Mouse (Mus musculus): Measurements from ENCODE around the gene Ugt1a6a. TPM values are rescaled to one million over a fixed set of nuclear protein-coding genes. Genes with fewer than 3 reads are reported as not detected.

Gene Ugt1a6a
- polyA plus RNA-seq, 1 experiment from 2014 or later = not detected

GRCm38 (mm10) chr1:88264237-88264868, 129.7 kb downstream of the Ugt1a6a start:
- no peak for DNase-seq (ENCODE audit: low spot score)
- Histone ChIP-seq H3K27ac (ENCODE audit: low read depth, low read length) (no peak overlapping the region), H3K4me2 (ENCODE audit: low read depth) (no peak overlapping the region), H3K4me3 (ENCODE audit: low read depth, low read length) (no peak overlapping the region), H3K36me3 (ENCODE audit: control insufficient read depth, insufficient read depth, low read length) (peaks cover 87% of the 10 kb centered on the region), H3K9ac (ENCODE audit: low read length) (no peak overlapping the region), H3K4me1 (ENCODE audit: control insufficient read depth, insufficient read depth, low read length) (no peaks in the 10 kb centered on the region), H3K9me3 (ENCODE audit: control insufficient read depth, low read length) (peaks cover 55% of the 10 kb centered on the region), H3K27me3 (ENCODE audit: control insufficient read depth, insufficient read depth, low read length) (no peaks in the 10 kb centered on the region)
- WGBS = 92% methylated on average over 7 of the region's 7 CpGs
- ATAC-seq (ENCODE audit: insufficient read depth, low FRiP score, low TSS enrichment) = no peak

GRCm38 (mm10) chr1:88264869-88265240, 130.2 kb downstream of the Ugt1a6a start:
- Histone ChIP-seq H3K36me3 (ENCODE audit: control insufficient read depth, insufficient read depth, low read length) (peaks cover 89% of the 10 kb centered on the region), H3K27me3 (ENCODE audit: control insufficient read depth, insufficient read depth, low read length) (no peaks in the 10 kb centered on the region), H3K4me3 (ENCODE audit: low read depth, low read length) (no peak overlapping the region), H3K27ac (ENCODE audit: low read depth, low read length) (no peak overlapping the region), H3K4me2 (ENCODE audit: low read depth) (no peak overlapping the region), H3K9me3 (ENCODE audit: control insufficient read depth, low read length) (peaks cover 50% of the 10 kb centered on the region), H3K9ac (ENCODE audit: low read length) (no peak overlapping the region), H3K4me1 (ENCODE audit: control insufficient read depth, insufficient read depth, low read length) (no peaks in the 10 kb centered on the region)
- DNase-seq (ENCODE audit: low spot score) = no peak
- no peak for ATAC-seq (ENCODE audit: insufficient read depth, low FRiP score, low TSS enrichment)
- 81% methylated on average over 4 of the region's 4 CpGs for WGBS

DNA sequence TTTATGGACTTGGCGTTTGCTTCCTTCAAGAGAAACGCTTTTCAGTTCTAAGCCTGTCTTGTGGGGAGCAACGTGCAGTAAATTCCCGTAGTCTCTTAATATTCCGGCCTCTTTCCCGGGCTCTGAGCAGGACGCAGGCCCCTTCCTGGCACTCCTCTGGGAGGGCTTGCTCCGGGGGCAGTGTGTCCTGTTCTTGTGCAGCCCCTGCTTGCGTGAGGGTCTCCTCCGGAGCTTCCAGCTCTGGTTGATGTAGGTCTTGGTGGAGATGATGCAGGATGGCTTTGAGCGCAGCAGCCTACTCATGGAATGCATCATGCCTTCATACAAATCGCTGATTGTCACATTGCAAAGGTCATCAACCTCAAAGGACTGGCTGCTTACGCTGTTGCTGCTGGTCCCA, 131.5 kb downstream of the Ugt1a6a start:
- no peak for DNase-seq (ENCODE audit: low spot score)
- 89% methylated on average over 13 of the region's 13 CpGs for WGBS
- H3K36me3 ChIP-seq (ENCODE audit: control insufficient read depth, insufficient read depth, low read length) = peaks cover 86% of the 10 kb centered on the region
- no peaks in the 10 kb centered on the region for H3K4me1 ChIP-seq (ENCODE audit: control insufficient read depth, insufficient read depth, low read length)
- no peak for ATAC-seq (ENCODE audit: insufficient read depth, low FRiP score, low TSS enrichment)
- no peaks in the 10 kb centered on the region for H3K27me3 ChIP-seq (ENCODE audit: control insufficient read depth, insufficient read depth, low read length)
- H3K4me2 ChIP-seq (ENCODE audit: low read depth) = no peak overlapping the region
- H3K4me3 ChIP-seq (ENCODE audit: low read depth, low read length) = no peak overlapping the region
- H3K9me3 ChIP-seq (ENCODE audit: control insufficient read depth, low read length) = peaks cover 41% of the 10 kb centered on the region
- H3K27ac ChIP-seq (ENCODE audit: low read depth, low read length) = no peak overlapping the region
- no peak overlapping the region for H3K9ac ChIP-seq (ENCODE audit: low read length)

DNA sequence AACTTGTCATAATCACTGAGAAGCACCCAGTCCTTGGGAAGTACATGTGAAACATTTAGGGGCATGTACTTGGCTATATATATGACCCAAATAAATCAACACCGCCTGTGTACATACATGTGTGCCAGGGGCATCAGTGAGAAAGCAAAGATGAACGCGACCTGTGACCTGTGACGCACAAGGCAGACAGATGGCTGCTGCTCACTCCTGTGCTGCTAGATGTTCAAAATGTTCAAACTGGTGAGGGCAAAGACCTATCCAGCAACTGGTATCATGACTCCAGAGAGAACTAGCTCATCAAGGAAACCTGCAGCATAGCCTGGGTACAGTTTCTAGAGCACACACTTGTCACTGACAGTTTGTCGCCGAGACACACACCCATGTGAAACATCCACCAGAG, 132.9 kb downstream of the Ugt1a6a start:
- no peak overlapping the region for H3K9ac ChIP-seq (ENCODE audit: low read length)
- no peaks in the 10 kb centered on the region for H3K27me3 ChIP-seq (ENCODE audit: control insufficient read depth, insufficient read depth, low read length)
- no peak for ATAC-seq (ENCODE audit: insufficient read depth, low FRiP score, low TSS enrichment)
- peaks cover 84% of the 10 kb centered on the region for H3K36me3 ChIP-seq (ENCODE audit: control insufficient read depth, insufficient read depth, low read length)
- H3K9me3 ChIP-seq (ENCODE audit: control insufficient read depth, low read length) = peaks cover 34% of the 10 kb centered on the region
- no peak overlapping the region for H3K27ac ChIP-seq (ENCODE audit: low read depth, low read length)
- no peaks in the 10 kb centered on the region for H3K4me1 ChIP-seq (ENCODE audit: control insufficient read depth, insufficient read depth, low read length)
- no peak overlapping the region for H3K4me3 ChIP-seq (ENCODE audit: low read depth, low read length)
- 95% methylated on average over 6 of the region's 6 CpGs for WGBS
- no peak overlapping the region for H3K4me2 ChIP-seq (ENCODE audit: low read depth)
- DNase-seq (ENCODE audit: low spot score) = no peak

- Histone ChIP-seq H3K4me1 (ENCODE audit: control insufficient read depth, insufficient read depth, low read length) (no peaks in the 10 kb centered on the region), H3K36me3 (ENCODE audit: control insufficient read depth, insufficient read depth, low read length) (peaks cover 81% of the 10 kb centered on the region), H3K9me3 (ENCODE audit: control insufficient read depth, low read length) (peaks cover 34% of the 10 kb centered on the region), H3K4me3 (ENCODE audit: low read depth, low read length) (no peak overlapping the region), H3K9ac (ENCODE audit: low read length) (no peak overlapping the region), H3K27ac (ENCODE audit: low read depth, low read length) (no peak overlapping the region), H3K27me3 (ENCODE audit: control insufficient read depth, insufficient read depth, low read length) (no peaks in the 10 kb centered on the region), H3K4me2 (ENCODE audit: low read depth) (no peak overlapping the region)
- ATAC-seq (ENCODE audit: insufficient read depth, low FRiP score, low TSS enrichment) (no peak), DNase-seq (ENCODE audit: low spot score) (no peak)
- WGBS = 90% methylated on average over 6 of the region's 6 CpGs
These were observed 133.5 kb downstream of the Ugt1a6a start for GRCm38 (mm10) chr1:88268070-88268469.

Other genes with a start within 250 kb of the Ugt1a6a start
- 29.4 and 31.2 TPM in 2 replicates for gene Usp40, start 126.3 kb upstream of the Ugt1a6a start, polyA plus RNA-seq (2014; fragmentation: Nextera tagmentation; extraction: Ambion mirVana)
- not detected in 2 replicates for gene Ugt1a10, start 79.4 kb upstream of the Ugt1a6a start, polyA plus RNA-seq (2014; fragmentation: Nextera tagmentation; extraction: Ambion mirVana)
- not detected in 2 replicates for gene Ugt1a9, start 64.0 kb upstream of the Ugt1a6a start, polyA plus RNA-seq (2014; fragmentation: Nextera tagmentation; extraction: Ambion mirVana)
- gene Ugt1a8, start 47.0 kb upstream of the Ugt1a6a start, polyA plus RNA-seq (2014; fragmentation: Nextera tagmentation; extraction: Ambion mirVana) = not detected in 2 replicates
- 0.54 and 0.65 TPM in 2 replicates for gene Ugt1a7c, start 39.7 kb upstream of the Ugt1a6a start, polyA plus RNA-seq (2014; fragmentation: Nextera tagmentation; extraction: Ambion mirVana)
- not detected in 2 replicates for gene Ugt1a6b, start 31.6 kb upstream of the Ugt1a6a start, polyA plus RNA-seq (2014; fragmentation: Nextera tagmentation; extraction: Ambion mirVana)
- gene Ugt1a5, start 31.2 kb downstream of the Ugt1a6a start, polyA plus RNA-seq (2014; fragmentation: Nextera tagmentation; extraction: Ambion mirVana) = not detected in 2 replicates
- gene Ugt1a2, start 65.8 kb downstream of the Ugt1a6a start, polyA plus RNA-seq (2014; fragmentation: Nextera tagmentation; extraction: Ambion mirVana) = not detected in 2 replicates
- 13.6 and 14.8 TPM in 2 replicates for gene Dnajb3, start 71.0 kb downstream of the Ugt1a6a start, polyA plus RNA-seq (2014; fragmentation: Nextera tagmentation; extraction: Ambion mirVana)
- gene Ugt1a1, start 77.2 kb downstream of the Ugt1a6a start, polyA plus RNA-seq (2014; fragmentation: Nextera tagmentation; extraction: Ambion mirVana) = not detected in 2 replicates
- gene Mroh2a, start 92.2 kb downstream of the Ugt1a6a start, polyA plus RNA-seq (2014; fragmentation: Nextera tagmentation; extraction: Ambion mirVana) = 1.3 and 1.4 TPM in 2 replicates
- gene Hjurp, start 142.8 kb downstream of the Ugt1a6a start, polyA plus RNA-seq (2014; fragmentation: Nextera tagmentation; extraction: Ambion mirVana) = 136 and 141 TPM in 2 replicates
- gene Trpm8, start 142.9 kb downstream of the Ugt1a6a start, polyA plus RNA-seq (2014; fragmentation: Nextera tagmentation; extraction: Ambion mirVana) = not detected in 2 replicates

All from neural tube, embryonic 11.5 days (tissue).